Mouse (Mus musculus) A20 (cell line): ENCODE data around the gene Pik3cb.

ENCODE experiments used
- DNase-seq: peaks from one replicate; pipeline ENCODE4 v3.0.0-alpha.2; 2011; ENCODE audit warnings: low read depth, low spot score

Gene Pik3cb

DNA sequence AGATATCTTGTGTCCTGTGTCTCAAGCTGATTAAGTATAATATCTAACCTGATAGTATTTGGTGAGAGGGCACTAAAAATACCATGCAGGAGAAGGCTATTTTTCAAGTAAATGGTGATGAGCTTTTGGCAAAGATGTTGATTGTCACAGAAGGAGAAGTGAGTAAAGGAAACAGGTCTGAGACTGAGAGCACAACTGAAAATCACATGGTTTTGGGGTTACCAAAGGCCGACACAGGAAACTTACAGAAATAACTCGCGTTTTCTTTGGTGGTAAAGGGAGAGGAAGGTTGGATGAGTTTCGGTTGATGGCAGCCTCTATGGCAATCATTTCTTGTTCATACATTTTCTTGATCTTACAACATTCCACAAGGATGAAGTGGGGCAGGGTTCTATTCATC lies 50.5 kb downstream of the Pik3cb start:
- no peak for DNase-seq

DNA sequence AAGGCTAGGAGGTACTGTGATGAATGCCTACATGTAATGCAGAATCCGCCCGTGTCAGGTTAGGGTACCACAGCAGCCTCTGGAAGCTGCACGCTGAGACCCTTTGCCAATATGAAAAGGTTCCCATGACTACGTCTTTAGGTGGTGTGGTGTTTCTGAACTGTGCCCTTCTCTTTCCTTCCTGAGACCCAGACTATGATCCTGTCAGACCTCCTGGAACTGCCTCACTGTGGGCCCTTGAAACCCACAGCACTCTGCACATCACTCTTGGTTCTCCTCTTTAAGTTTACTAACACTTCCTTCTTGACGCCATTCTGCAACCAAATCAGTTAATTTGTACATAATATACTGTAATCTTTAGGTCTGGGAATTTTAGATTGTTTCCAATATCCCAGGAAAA lies 58.7 kb downstream of the Pik3cb start:
- no peak for DNase-seq

DNA sequence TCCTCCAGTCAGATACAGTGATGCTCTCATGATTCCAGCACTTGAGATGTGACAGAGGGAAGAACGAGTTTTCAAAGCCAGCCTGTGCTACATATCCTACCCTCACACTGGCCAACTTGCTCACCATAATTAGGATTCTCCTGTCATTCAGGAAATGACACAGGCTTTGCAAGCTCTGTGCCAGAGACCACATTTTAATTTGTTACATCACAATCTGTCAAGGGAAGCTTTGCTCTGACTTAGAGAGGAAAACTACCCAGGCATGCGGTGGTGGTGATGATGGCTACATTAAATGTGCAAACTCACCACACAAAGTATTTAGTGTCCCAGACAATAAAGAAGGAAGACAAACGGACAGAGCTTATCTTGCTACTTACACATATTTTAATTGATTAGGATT lies 59.1 kb downstream of the Pik3cb start:
- DNase-seq: no peak

DNA sequence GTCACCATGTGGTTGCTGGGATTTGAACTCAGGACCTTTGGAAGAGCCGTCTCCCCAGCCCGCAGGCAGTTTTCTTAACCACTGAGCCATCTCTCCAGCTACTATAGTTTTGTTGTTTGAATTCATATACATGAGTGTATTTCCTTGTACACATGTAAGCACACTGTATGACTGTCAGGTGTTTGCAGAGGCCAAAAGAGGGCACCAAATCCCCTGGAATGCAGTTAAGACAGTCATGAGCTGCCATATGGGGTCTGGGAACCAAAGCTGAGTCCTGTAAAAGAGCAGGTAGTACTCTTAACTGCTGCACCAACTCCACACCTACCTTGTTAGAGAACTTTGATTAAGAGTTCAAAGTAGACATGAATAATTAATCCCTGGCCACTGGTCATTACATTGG lies 59.8 kb downstream of the Pik3cb start:
- peak; percentile 21 for DNase-seq

DNA sequence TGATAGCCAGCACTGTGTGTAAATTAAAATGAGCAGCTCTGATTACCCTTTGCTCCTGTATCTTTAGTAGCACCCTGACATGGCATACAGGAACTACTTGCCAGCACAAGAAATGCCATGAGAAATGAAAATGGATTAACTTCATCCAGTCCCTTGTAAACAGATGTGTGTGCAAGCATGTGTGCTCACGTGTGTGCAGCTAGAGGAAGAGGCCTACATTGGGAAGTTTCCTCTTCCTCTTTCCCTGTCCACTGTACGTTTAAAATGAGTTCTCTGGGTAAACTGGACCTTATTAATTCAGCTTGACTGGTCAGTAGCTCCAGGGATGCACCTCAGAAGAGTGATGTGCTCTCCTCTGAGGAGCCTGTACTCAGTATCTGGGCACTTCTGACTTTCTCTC lies 66.0 kb downstream of the Pik3cb start:
- no peak for DNase-seq

DNA sequence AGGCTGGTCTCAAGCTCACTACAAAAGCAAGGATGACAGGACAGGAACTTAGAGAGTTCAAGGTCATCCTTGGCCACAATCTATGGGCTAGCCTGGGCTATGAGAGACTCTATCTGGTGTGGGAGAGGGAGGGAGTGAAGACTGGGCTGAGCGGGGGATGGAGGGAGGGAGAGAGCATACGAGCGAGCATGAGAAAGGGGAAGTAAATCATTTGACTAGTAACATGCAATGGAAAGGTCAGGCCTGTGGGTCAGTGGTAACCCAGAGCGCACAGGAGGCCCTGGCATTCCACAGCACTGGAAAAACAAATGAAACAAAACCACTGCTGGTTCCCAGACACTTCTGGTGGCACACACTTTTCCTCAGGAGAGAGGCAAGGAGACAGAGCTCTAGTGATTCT lies 67.9 kb downstream of the Pik3cb start:
- peak; percentile 44 for DNase-seq

DNA sequence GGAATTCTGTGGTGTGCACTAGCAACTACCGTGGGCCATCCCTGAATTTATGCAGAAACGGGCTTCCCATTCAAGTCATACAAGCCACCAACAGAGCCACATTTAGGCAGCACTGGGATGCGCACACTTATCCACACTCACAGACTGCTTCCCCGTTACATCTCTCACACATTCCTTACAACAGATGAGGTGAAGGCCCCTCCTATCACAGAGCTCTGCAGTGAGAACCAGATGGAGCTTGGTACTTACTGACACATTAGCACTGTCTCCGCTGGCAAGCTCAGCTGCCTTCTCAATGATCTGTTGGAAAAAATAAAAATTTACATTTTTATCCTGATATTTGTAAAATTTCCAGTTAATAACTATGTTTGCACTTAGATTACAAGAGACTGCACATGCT lies 75.1 kb downstream of the Pik3cb start:
- no peak for DNase-seq

DNA sequence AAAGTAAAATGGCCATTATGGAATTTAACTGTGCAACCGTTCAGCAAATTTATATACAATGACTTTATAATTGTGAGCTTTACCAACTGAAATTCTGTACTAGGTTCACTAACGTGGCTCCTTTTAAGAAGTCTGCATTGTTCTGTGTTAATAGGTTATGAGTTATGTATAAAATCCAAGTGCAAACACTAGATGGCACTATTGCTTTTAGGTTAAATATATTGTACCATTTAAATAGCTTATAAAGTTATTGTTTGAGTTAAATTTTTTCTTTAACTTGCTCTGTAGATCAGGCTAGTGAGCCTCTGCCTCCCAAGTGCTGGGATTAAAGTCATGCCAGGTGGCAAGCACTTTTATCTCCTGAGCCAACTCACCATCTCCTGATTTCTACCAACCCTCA lies 76.2 kb downstream of the Pik3cb start:
- DNase-seq: peak; percentile 54

DNA sequence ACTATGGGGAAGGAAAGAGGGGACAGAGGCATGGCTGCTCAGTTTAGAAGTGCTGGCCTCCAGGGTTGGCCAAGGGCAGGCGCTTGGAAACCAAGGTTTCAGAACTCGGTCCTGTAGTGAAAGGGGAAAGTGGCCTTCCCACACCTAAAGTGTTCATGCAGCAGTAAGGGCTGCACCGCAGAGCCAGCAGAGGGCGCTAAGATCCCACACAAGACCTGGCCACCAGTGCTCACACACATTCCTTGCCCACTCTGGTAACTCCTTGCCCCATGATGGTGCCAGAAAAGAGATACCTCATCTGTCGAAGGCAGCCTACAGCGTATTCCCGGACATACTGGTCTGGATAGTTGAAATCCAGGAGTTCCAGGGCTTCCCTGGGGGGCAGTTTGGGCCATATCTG lies 77.9 kb downstream of the Pik3cb start:
- DNase-seq: peak; percentile 78

DNA sequence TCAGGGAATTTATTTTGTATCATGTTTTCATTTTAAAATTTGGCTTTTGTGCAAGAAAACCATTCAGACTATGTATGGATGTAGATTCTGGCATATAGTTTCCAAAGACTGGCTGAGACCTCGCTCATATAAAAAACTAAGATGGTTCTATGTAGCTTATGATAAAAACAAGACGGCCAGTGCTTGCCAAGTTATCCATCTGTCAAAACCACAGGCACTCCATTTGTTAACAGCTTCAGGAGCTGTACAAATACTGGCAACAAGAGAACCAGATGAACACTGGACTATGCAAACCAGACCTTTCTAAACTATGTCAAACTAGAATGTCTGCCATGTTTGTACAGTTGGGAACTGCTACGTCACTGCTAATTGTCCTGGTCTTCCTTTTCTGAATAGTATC lies 82.7 kb downstream of the Pik3cb start:
- DNase-seq: no peak

DNA sequence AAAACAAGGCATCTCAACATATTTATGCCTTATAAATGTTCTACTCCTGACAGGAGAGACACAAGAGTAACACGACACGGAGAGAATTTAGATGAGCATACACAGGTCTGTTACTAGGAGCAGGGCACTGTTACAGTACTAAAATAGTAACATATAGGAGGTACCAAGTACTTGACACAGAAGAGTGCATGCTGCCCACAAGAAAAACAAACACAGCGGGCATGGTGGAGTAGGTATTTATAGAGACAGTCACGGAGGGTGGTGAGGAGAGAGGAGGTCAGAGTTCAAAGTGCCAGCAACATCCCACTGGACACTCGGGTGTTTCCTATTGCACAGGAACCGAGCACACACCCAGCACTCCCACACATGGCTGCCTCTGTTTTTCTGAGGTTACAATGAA lies 90.7 kb downstream of the Pik3cb start:
- no peak for DNase-seq

DNA sequence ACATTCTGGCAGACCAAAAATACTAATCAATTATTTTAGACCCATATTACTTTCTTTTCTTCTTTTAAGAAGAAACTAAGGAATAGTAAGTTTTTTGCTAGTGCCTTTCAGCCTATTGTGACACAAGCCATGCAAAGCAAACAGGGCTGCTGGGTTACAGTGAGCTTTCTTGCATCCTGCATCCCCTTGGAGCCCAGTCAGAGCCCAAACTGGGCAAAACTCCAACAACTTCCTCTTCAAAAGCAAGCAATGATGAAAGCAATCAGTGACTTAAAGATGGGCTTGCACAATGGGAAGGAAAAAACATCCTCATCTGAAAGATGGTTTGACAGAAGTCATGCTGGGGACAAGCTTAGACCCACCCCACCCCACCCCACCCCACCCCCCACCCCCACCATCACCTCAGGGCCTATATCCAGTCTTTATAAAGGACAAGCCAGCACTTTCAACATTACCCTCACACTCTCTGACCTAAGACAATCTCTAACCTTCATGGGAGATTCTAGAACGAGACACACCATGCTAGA lies 91.6 kb downstream of the Pik3cb start:
- DNase-seq: no peak

DNA sequence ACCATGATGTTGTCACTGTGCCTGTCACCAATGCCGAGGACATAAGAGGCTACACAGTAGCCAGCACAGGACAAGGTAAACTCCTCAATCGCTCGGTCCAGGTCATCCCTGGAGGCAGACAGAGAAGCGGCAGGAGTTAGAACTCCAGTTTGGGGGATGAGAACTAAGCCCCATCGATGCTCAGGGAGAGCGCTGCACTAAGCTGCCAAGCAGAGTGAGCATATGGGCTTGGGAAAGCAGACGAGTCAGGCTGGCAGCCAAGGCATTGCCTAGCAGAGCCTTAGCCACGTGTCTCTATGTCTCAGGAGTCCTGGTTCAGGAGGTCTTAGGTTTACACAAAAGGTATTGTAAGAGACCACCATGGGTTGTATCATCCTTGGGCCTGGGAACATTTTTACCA lies 95.7 kb downstream of the Pik3cb start:
- no peak for DNase-seq

DNA sequence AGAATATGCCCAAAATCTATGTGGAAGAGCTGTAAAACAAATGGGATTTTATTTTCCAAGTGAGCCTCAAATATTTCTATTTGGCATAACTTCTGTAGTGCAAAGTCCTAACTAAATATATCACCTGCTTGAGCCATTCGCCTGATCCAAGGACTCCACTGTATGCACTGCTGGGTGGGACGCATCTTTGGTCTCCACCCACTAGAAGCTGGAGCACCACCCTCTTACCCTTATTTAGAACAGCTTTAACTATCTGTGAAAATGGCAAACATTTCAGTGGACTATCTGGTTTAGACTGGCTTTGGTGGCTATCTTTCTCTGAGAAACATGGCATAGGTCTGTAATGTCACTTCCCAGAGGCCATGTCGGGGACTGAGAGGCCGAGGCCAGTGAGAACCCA lies 97.8 kb downstream of the Pik3cb start:
- no peak for DNase-seq

DNA sequence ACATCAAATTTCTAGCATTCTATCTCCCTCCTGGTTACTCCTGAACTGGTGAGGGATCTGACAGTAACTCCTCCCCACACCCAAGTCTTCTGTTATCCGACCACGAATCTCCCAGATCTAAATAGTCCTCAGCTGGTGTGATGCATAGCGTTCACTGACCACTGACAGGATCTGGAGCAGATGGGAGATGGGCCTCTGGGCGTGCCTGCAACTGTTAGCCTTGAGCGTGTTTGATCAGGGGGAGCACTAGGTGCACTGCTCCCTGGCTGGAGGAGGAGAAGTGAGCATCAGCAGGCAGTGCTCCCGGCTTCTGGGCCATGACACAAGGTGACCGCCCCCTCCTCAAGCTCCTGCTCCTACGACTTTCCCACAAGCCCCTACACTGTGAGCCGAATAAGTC lies 98.4 kb downstream of the Pik3cb start:
- DNase-seq: no peak

DNA sequence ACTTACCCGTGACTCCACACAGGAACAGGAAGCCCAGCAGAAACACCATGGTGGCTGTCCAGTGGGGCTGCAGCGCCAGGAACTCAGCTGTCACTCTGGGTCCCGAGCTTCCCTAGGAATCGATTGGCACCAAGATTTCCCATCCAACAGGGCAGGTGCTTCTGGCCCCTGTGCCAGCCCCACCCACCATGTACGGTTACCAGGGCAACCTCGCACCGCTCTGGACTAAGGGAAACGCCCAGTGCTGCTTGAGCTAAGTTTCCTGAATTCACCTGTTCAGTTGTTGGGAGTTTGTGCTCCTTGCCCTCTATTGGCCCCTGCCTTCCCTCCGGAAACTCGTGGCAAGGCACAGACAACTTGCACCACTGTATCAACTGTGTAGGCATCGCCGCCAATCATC lies 104.8 kb downstream of the Pik3cb start, which contains the start of gene Gm1123:
Gene Gm1123 (minus strand): TSS at position 141 of the 400 bp plus-strand sequence.
- no peak for DNase-seq

DNA sequence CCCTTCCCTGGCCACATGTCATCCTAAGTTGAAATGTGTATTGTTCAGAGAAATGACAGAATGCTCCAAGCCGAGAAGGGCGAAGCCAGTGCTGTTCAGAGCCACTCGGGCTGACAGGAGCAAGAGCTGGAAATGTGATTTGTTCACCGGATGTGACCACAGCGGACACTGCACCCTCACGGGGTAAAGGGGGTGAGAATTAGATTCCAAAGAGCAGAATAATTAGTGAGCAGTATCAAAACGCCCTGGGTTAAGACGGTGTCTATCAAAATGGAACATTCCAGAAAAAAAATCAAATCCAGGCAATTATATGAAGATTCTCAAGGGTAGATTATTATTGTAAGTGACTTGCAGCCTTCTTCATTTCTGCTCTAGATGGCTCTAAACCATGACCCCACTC lies 106.3 kb downstream of the Pik3cb start:
- DNase-seq: no peak

DNA sequence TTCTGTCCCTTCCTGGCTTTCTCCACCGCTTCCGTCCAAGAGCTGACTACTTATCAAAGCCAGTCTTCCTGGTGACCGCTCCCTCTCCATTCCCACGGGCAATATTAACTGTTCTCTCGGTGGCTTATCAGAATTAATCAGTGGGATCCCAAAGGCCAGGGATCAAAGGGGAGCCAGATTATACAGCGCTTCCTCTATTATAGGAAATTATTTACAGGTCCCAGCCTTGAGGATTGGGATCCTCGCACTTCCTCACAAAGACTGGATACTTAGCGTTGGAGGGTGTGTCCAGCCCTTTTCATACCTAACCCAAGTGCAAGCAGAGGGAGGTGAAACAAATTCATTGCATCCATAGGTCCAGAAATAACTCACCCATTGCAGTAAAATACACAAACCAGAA lies 108.4 kb downstream of the Pik3cb start:
- no peak for DNase-seq

DNA sequence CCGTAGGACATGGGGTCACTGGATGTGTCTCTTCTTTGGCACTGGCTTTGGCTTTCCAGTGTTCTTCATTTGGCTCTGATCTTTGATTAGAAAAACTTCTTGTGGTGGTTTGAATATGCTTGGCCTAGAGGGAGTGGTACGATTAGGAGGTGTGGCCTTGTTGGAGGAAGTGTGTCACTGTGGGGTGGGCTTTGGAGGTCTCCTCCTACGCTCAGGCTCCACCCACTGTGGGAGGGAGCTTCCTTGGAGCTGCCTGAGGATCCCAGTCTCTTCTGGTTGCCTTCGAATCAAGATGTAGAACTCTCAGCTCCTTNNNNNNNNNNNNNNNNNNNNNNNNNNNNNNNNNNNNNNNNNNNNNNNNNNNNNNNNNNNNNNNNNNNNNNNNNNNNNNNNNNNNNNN lies 118.7 kb downstream of the Pik3cb start:
- DNase-seq: peak; percentile 10

DNA sequence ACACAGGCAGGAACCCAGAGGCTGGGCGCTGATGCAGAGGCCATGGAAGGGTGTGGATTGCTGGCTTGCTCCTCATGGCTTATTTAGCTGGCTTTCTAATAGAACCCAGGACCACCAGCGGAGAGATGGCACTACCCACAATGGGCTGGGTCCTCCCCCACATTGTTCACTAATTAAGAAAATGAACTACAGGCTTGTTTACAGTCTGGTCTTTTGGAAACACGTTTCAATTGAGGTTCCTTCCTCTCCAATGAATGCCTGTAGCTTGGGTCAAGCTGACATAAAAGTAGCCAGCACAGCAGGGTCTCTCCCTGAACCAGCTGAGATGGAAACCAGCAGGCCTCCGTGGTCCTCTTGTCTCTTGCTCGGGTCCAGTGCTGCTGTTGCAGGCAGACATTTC lies 119.3 kb downstream of the Pik3cb start:
- no peak for DNase-seq

DNA sequence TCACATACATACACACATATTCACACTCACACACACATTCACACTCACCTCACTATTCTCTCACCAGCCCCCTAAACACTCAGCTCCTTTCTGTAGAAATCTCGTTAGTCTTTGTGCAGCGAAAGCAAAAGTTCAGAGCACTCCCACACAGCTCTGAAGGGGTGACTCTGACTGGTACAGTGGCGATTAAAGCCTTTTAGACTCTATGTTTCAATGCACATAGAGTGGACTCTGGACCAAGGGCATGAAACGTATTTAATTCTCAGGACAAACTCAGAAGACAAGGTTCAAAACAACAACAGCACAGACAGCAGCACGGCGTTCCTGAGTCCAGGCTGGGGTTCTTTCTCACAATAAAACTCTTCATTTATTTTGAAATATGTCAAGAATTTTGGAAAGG lies 122.7 kb downstream of the Pik3cb start:
- DNase-seq: no peak

DNA sequence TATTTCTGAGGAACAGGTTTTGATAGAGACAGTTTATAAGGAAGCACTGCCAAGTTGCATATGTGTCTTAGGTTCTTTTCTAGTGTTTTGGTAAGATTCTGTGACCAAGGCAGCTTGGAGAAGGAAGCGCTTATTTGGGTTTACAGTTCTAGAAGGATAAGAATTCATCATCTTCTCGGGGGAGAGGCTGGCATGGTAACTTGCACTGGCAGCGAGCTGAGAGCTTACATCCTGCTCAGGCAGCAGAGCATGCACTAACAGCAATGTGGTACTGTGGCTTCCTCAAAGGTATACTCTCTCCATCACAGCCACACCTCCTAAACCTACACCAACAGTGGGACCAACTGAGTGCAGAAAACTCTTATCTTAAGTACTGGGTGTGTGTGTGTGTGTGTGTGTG lies 123.7 kb downstream of the Pik3cb start:
- DNase-seq: no peak

DNA sequence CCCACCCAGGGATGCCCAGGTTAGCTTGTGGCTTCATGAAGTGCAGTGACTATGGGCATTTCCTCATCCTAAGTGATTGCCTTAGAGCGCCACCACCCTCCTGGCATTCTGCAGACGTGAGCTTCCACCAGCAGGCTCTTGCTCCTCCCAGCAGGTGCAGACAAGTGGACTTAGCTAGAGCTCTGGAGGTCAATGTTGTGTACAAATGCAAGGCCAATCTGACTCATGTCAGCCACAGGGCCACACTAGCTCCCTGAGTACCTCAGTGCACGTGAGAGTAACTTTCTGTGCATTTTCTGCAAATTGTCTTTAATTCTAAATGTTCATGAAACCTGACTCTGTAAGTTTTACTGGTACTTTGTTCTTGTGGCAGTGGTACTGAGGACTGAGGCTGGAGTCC lies 124.1 kb downstream of the Pik3cb start:
- DNase-seq: no peak

DNA sequence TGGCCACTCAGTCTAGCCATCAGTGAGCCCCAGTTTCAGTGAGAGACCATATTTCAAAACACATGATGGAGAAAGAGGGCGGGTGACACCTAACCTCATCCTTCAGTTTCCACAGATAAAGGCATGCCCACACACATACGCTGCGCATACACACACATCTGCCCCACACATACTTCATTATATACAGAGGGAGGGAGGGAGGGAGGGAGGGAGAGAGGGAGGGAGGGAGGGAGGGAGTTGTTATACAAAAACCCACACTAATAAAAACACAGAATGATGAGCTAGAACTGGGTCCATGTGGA lies 130.6 kb downstream of the Pik3cb start:
- DNase-seq: no peak
